Mouse (Mus musculus) urinary bladder, postnatal 36 days (tissue): ENCODE measurements around the gene Itk.
A peak's percentile ranks its signal among the peaks of the same experiment; 100 is the strongest.
"Not testable (repeated sequence)": the region's sequence is repeated elsewhere in the genome, so short reads cannot be mapped to it uniquely, and the experiment has no call there.

Experiments used
- DNase-seq, 2 experiments: peaks; one replicate each; pipeline ENCODE4 v3.0.0; 2022; ENCODE audit warnings: low spot score in 2 of 2, mixed read lengths in 1 of 2

The Itk gene

DNA sequence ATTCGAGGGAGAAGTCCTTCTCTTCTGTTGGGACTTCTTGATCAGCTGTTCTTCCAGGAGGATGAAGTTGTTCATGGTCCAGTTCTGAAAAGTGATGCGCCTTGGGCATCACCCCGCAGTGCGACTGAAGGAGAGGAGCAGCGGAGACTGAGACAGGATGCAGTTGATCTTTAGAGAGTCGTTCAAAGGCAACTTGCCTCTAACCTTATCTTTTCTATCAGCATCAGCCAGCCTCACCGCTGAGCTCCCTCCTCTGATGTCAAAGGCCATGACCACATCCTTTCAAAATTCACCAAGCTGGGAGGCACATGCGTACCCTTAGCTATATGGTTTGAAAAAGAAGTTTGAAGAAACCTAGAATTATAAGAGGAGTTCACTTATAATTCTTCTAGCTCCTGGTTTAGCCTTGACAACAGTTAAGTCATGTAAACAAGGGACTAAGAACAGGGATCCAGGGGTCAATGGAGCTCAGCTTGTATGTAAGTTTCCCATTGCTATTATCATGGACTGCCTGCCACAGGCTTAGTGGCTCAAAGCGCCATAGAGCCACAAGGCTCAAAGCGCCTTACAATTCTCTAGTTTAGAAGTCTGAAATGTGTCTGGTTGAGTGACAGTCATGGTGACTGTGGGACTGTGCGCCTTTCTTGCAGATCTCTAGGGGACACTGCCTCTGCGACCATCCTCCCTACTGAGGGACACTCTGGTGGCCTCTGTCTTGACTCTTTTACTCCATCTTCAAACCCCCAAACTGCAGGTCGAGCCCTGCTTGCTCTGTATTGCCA, at the start of gene Itk:
Itk (minus strand) TSS at position 180 of the 782 bp plus-strand sequence.
- DNase-seq: no peak

DNA sequence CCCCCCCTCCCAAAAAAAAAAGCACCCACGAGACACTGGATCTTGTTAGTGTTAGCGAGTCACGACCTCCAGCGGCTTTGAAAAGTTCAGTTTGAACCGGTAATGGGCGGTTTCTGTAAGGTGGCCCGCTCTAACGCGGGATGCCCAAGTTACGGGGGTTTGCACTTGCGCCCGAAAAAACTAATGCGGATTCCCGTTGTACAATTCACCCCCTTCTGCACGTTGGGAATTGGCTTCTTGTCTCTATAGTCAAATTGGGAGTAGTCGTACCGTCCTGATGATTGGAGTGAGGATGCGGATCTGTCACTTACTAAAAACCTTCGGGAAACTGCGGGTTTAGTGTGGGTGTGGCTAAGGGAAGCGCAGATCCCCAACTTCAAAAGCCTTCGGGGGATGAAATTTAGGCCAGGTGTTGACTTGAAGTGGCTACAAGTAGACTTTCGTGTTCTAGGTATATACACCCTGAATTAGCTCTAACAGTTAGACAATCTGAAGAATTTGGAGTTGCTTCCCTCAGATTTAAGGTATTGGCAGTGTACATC, 48.2 kb upstream of the Itk start:
- DNase-seq: peak; percentile 6 to 7

DNA sequence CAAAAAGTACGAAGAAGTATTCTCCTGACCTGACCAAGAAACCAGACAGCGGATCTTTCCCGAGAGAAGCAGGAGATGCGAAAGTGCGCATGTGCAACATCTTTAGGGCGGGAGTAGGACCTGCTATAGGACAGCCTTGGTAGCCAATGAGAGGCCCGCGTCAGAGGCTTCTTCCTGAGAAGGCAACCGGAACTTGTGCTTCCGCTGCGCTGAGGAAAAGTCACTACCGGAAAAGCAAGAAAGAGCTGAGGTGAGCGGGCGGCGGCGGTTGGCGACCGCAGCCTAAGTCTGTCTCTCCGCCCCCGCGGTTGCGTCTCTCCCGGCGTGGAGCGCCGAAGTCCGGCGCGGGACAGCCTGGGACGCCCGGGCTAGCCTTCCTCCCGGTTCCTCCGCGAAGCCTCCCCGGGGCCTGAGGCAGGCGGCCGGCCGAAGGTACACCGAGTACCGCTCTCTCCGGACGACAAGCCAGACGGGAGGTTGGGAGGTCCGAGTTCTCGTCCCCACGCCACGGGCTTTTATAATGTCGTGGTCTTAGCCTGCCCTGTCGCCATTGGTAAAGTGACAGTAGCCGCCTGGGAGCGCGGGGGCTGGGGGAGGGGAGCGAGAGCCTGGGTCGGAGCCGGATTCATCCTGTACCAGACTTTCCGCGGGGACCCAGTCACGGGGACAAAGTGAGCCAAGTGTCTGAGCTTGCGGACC, 47.6 kb upstream of the Itk start, which contains the start of gene Med7:
Med7 (plus strand) TSS at position 166 of the 699 bp plus-strand sequence.
- DNase-seq: peak; percentile 88 to 95

DNA sequence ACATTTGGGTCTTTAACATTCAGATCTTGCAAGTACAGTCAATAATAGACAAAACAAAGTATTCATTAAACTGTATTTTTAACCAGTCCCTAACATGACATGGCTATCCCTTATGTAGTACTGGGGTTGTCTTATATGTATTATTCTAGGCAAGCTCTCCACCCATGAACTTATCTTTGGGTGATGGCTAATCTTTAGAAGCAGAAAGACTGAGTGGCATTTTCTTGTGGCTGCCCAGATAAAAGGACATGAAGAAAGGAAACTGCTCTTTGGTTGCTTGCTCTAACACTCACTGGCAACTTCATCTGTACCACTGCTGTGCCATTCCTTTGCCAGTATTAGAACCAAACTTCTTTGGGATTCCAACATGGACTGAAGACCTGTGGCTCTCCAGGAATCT, 46.0 kb upstream of the Itk start:
- DNase-seq: no peak

DNA sequence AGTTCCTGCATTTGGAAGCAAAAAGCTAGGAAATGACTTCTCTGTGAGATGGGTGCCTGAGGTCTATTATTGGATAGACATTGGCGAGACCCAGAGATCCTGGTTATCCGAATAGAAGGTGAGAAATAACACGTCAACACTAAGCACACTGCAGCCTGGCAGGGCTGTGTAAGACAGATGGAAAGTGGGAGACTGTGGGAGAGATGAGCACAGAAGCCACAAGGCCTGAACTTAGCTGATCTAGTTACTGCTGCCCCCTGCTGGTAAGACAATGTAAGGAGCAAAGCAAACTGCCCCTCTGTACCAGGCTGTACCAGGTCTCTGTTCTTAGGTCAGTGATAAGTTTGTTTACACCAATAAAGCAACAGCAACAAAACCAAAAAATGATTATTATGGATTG, 41.8 kb upstream of the Itk start:
- DNase-seq: peak; percentile 43 to 59

DNA sequence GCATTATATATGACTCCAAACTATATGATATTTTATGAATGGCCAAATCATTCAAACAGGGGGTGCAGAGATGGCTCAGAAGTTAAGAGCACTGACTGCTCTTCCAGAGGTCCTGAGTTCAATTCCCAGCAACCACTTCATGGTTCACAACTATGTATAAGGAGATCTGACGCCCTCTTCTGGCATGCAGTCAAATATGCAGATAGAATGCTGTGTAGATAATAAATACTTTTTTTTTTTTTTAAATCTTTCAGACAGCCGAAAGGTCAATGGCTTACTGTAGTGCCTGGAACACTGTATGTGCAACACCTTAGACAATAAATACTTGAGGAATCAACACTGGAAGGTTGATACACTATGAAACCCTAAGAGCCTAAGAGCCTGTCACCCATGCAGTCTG, 40.8 kb upstream of the Itk start:
- DNase-seq: no peak

DNA sequence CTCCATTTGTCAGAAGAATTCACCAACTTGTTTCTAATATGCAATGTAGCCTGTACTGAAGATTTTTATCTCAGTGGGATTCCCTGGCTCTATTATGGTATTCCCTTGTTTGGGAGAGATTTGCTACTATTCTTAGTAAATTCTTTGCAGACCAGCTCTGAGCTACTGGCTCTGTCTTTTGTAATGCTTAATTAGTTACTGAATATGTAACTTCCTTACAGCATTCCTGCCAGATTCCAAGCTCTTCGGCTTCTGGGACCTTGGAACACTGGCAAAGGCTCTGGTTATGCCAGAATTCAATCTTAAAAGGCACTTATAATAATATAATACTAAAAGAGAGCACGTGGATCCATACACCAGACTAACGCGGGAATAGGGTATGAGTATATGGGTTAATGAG, 38.8 kb upstream of the Itk start:
- DNase-seq: not testable (repeated sequence)

DNA sequence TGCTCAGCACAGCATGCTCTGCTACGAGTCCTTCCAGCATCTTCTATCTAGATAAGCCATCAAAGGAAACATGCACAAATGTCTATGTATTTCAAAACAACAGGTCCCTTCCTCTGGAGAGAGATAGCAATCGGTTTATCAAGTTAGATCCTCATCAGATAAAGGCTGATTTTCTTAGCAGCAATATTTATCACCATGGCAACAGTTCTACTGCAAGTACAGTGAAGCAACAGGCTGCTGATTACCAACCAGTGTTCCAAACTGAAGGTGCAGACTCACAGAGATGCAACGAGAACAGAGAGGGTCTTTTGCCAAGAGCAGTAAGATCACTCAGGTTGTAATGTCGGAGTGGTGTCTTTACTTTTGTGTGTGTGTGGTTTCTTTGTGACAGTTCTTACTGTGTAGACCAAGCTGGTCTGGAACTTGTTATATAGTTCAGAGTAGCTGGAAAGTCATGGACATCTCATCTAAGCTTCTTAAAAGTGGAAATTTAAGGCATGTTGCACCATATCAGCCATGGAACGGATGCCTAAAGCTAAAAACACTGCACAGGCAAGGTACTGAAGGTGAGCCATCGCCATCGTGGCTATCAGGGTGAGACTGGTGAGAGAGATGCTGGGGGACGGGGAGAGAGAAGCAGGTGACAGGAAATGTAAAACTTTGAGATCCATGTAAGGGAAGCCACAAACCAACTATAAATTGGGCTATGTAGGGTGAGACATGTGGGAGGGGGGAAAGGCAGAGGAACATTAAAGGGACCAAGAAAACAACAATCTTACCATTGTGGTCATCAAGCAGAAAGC, 32.0 kb upstream of the Itk start:
- no peak for DNase-seq

DNA sequence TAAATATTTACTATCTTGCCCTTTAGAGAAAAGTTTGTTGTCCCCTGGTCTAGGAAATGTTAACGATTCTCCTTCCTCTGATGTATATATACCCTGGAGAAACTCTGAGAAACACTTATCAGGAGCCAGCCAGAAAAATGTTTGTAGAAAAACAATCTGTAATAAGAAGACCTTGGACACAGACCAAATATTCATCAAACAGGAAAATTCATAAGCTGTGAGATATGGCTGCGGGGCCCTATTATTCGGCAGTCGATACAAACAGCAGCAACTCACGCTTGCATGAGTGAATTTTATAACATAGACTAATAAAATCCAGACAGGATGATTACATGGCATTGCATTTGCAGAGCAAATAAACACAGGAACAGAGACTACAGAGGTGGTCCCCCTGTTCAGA, 29.5 kb upstream of the Itk start:
- no peak for DNase-seq

DNA sequence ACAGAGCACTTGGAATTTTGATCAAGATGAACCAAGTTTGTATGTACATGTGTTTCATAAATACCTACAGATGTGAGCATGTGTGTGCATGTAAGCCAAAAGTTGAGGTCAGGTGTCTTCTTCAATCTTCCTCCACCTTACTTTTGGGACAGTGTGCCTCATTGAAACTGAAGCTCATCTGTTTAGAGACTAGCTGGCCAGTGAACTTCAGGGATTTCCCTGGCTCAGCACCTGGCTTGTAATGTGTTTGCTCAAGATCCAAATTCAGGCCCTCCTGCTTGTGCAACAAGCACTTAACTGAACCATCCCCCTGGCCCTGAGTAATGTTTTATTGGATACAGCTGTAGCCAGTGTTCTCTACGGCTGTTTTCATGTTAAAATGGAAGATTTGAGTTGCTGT, 29.1 kb upstream of the Itk start:
- DNase-seq: no peak

DNA sequence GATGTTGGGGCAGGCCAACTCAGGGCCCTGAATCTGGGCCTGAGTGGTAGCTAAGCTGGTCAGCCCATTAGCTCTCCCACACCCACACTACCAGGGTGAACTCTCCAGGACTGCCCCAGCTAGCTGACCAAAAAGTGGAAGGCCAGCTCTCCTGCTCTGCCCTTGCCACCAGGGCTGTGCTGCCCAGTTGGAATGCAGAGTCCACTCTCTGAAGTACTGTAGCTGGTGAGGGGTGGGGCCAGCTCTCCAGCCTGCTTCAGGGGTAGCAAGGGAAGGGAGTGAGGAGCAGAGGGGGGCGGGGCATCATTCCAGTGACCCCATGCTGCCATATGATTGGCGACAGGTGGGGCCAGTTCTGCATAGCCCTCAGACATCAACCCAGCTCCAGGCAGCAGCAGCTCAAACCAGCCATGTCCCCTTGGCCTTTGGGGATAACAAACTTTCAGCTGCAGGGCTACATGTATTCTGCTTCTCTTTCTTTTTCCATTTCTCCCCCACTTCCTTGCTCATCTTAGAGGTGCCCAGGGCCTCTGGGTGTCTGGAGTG, 20.8 kb upstream of the Itk start:
- no peak for DNase-seq

DNA sequence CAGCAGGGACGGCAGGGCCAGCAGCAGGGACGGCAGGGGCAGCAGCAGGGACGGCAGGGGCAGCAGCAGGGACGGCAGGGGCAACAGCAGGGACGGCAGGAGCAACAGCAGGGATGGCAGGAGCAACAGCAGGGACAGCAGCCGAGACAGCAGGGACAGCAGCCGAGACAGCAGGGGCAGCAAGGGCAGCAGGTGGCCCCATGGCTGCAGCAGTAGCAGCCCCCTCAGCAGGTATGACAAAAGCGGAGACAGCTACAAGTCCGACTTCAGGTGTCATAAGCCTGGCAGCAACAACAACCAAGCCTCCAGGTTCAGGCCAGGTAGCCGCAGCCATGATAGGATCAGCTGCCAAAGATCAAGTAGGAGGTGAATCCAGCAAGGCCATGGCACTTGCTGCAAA, 17.4 kb upstream of the Itk start:
- DNase-seq: no peak

DNA sequence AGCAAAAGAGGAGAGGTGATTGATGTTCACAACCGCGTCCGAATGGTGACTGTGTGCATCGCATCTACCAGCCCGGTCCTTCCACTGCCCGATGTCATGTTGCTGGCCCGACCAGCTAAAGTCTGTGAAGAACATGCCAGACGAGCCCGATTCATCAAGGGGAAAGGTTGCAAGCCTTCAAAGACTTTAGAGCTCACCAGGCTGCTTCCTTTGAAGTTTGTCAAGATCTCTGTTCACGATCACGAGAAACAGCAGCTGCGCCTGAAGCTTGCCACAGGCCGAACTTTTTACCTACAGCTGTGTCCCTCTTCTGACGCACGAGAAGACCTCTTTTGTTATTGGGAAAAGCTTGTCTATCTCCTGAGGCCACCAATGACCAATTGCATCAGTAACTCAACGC, 15.7 kb upstream of the Itk start:
- DNase-seq: no peak

DNA sequence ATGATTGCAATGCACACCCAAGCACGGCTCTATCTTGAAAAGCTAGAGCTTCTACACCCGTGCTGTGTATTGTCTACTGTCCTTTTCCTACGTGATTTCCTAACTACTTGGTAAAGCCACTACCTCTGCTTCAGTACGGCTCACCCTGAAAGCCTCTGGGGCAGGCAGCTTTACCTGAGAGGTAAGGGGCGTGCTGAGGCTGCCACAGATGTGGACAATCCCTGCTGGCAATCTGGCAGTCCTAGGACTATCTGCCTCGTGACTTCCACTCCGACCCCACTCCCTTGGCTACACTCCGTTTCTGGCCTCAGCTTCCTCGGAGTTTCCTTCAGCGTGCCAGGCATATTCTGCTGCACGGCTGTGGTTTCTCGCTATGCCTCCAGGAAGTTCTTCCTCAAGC, 12.2 kb upstream of the Itk start:
- no peak for DNase-seq

DNA sequence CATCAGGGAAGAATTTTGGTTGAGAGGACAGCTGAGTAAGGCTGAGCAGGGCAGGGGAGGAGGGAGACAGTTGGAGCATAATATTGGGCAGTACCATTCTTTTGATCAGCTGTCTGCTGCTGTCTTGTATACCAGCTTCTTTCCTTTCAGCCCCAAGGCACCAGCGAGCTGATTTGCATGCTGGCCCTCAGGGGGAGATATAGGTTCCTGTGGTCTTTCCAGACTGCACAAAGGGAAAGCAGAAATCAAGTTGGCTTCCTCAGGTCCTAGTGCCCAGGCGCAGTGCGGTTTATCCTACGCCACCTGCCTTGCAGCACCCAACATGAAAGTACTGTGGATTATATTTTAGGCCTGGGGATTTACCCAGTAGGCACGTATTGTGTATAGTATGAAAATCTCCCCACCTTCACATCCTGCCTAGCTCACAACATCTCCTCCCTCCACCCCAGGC, 9.6 kb upstream of the Itk start:
- DNase-seq: no peak

DNA sequence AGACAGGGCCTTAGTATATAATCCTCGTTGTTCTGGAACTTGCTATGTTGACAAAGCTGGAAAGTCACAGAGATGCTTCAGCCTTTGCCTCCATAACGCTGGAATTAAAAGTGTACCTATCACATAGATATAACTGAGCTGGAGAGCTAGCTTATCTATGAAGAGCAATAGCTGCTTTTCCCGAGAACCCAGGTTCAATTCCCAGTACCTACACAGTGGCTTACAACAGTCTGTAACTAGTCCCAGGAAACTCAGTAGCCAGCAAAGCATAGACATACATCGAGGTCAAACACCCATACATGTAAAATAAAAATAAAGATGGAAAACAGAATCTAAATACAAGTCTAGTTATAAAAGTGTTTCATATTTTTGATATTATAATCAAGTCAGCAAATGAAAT, 9.2 kb upstream of the Itk start:
- no peak for DNase-seq

DNA sequence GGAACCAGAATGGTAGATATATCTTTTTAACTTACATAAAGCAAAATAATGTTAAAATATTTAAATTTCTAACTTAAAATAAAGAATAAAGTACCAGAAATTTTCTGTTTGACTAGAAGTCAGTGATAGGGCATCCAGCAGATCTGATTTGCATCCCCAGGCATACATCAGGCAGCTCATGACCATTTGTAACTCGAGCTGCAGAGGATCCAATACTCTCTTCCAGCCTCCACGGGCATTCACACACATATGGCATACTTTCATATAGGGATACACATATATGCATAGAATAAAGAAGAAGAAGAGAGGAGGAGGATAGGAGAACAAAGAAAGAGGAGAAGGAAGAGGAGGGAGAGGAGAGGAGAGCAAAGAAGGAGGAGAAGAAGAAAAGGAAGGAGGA, 8.6 kb upstream of the Itk start:
- DNase-seq: no peak

DNA sequence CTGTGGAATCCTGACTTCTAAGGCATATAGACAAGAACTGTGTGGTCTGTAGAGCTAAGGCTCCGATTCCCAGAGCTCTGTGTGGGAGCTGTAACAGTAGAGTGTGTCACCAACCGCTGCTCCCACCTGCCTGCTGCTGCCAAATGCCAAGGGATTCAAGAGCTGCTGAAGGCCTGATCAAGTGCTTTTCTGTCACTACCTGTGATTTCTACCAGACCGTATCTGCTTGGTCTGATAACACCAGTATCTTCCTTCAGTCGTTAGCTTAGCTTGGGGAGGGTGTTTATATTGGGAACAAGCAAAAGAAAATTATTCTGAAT, 7.5 kb upstream of the Itk start:
- no peak for DNase-seq

DNA sequence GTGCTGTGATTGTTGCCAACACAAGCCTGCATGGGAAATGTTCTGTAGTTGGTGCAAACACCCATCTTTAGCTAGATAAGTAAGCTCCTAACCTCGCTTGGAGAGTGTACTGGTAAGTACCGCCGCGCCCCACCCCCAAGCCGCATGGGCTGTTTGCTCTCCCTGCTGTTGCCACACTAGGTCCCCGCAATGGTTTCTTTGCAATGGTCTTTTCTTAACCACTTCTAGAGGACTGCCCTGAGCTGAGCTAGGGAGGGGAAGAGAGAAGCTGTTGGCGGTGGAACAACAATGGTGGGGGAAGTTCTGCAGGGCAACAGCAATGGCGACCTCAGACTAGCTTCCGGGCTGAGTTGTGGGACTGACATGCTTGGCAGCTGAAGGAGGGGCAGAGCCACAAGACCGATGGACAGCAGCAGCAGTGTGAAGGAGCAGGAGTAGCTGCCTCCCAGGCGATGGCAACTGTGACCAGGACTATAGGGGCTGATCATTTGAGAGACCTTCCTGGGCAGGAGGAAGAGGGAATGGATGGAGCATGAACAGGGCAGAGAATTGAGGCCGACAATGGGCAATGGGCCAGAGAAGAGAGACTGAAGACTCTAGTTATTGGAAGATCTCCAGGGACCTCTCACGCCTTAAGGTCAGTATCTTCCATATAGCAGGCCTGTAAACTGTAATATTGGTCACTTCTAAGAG, 7.0 kb upstream of the Itk start, which contains the start of gene Fam71b:
Fam71b (plus strand) TSS at position 393 of the 693 bp plus-strand sequence.
- no peak for DNase-seq

DNA sequence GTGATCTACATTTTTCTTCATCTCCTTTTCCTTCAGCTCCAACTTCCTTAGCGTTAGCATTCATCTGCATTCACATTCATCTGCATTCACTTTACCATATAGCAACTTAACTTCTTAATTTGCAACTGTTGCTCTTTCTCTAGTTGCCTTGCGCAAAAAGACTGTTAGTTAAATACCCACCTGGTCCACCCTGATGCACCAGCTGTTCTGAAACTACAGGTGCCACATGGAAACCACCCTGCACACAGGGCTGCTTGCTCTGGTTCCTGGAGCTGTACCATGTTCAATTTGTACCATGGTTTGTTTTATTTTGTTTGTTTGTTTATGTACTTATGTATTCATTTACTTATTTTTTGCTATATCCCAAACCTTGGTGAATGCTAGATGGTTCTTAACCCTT, 6.4 kb upstream of the Itk start:
- no peak for DNase-seq

DNA sequence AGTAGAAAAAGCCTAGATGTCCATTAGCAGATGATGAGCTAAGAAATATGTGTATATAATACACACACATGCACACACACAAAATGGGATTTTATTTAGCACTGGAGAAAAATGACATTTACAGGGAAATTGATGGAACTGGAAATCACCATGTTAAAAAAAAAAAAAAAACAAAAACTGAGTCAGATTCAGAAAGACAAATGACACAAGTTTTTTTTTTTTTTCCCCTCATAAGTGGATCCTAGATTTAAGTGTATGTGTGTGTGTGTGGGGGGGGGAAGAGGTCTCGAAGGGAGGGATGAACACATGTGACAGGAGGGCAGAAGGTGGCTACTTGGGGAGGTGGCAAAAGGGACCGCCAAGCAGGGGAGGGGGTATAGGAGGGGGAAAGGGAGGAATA, 5.8 kb upstream of the Itk start:
- no peak for DNase-seq
